Mouse (Mus musculus): ENCODE results near the gene Fermt1.

The Fermt1 gene

GRCm38 (mm10) chr2:132861456-132861855 lies 84.2 kb downstream of the Fermt1 start:
- DNase-seq (ENCODE audit: low read depth, low spot score): no peak

- no peak for DNase-seq (ENCODE audit: low read depth, low spot score)
Measured at GRCm38 (mm10) chr2:132860435-132860834, 85.3 kb downstream of the Fermt1 start.

GRCm38 (mm10) chr2:132856333-132856732 lies 89.4 kb downstream of the Fermt1 start:
- no peak for DNase-seq (ENCODE audit: low read depth, low spot score)

Measured in brain, embryonic 18.5 days (tissue).